Mouse (Mus musculus) C2C12 (cell line): ENCODE results near the gene Lrba.

Source experiments
- CEBPB ChIP-seq: IDR thresholded peaks from one replicate; pipeline ENCODE4 v1.6.1; 2011; ENCODE audit warnings: low read depth, mild to moderate bottlenecking, control low read depth, moderate library complexity
- CTCF ChIP-seq: IDR thresholded peaks from one replicate; pipeline ENCODE4 v1.5.1; 2011; ENCODE audit not compliant: control insufficient read depth, insufficient read depth, insufficient read length
- FOSL1 ChIP-seq: IDR thresholded peaks from one replicate; pipeline ENCODE4 v1.8.0; 2011; ENCODE audit warnings: mild to moderate bottlenecking, low read length; ENCODE audit not compliant: poor library complexity, insufficient read depth, severe bottlenecking
- MAX ChIP-seq: IDR thresholded peaks from one replicate; pipeline ENCODE4 v1.6.1; 2011; ENCODE audit warnings: mild to moderate bottlenecking, control low read depth
- MYOD1 ChIP-seq: IDR thresholded peaks from one replicate; pipeline ENCODE4 v1.6.1; 2011; ENCODE audit warnings: low read depth; ENCODE audit not compliant: control insufficient read depth, insufficient read length
- MYOG ChIP-seq: IDR thresholded peaks from one replicate; pipeline ENCODE4 v1.6.1; 2011; ENCODE audit not compliant: control insufficient read depth, insufficient read length; ENCODE audit errors: extremely low read depth
- USF1 ChIP-seq: IDR thresholded peaks from one replicate; pipeline ENCODE4 v1.6.1; 2011; ENCODE audit warnings: low read depth, mild to moderate bottlenecking, control low read depth, moderate library complexity

GRCm38 (mm10) chr3:86668146-86668545, 443.7 kb downstream of the Lrba start:
- TF ChIP-seq CTCF (no peak), FOSL1 (no peak), MAX (no peak), USF1 (no peak), MYOG (no peak), CEBPB (no peak), MYOD1 (no peak)
